Mouse (Mus musculus): ENCODE results near the gene Osbpl9. TPM values are rescaled to one million over a fixed set of nuclear protein-coding genes. Genes with fewer than 3 reads are reported as not detected.

Gene Osbpl9
- total RNA-seq, 2 experiments from 2014 or later, result 71.7 to 73.4 TPM

GRCm38 (mm10) chr4:109204416-109204815 lies 2.3 kb upstream of the Osbpl9 start:
- DNase-seq, result no peak

DNA sequence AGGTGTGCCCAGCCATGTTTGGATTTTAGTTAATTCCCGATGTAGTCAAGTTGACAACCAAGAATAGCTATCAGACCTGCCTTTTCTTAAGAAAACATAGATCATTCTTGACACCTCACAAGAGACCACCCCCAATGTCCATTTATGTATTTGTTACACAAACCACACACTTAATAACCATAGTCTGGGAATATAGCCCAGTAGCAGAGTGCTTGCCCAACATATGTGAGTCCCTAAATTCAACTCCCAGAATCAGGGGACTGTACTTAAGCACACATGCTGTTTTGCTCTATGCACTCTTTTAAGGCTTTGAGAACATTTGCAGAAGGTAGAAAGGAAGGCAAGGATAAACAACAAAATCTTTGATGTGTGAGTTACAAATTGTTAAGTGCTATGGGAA lies 1.9 kb upstream of the Osbpl9 start:
- DNase-seq, result no peak

DNA sequence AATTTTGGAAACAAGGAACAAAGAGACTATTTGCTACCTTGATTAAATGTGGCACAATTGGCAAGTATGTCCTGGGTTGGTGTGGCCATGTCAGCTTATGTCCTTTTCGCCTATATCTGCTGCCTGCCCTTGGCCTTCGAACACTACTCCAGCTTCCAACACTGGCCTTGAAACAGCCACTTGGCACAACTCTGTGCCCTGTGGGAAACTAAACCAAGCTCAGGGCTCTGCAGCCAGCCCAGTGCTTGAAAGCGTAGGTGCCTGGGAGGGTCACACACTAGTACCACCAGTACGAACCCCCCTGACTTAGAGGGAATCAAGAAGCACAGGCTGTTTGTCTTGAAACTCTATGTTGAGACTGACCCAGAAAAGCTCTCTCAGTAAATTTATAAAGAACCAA lies 3.0 kb downstream of the Osbpl9 start:
- no peak for DNase-seq

DNA sequence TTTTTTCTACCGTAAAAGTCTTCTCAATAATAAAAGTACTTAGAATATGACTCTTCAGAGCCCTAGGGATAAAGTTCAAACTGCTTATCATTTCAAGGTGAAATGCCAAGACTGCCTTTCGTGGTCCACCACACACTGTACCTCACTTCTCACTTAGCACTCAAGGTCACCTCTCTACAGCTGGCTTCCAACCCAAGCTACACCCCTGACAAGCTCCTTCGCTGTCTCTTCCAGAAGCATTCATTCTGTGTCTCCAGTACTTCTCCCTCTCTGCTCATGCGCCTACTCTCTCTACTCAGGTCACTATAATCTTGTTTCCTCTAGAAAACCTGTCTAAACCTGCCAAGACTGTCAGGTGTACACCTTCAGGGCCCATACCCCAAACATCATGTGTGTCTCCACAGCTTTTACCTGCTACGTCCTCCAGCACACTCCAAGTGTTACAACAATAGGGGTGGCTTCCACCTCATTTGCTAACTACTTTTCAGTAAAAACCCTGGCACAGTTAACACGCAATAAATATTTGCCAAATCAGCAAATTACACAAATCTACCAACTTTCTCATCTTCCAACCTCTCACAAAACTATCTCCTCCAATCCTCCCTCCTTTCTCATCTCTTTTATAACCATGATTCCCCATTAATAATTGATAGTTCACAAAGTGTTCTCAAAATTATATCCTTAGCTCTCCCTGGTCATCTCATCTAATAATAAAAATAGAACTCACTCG lies 6.0 kb downstream of the Osbpl9 start:
- no peak for DNase-seq

DNA sequence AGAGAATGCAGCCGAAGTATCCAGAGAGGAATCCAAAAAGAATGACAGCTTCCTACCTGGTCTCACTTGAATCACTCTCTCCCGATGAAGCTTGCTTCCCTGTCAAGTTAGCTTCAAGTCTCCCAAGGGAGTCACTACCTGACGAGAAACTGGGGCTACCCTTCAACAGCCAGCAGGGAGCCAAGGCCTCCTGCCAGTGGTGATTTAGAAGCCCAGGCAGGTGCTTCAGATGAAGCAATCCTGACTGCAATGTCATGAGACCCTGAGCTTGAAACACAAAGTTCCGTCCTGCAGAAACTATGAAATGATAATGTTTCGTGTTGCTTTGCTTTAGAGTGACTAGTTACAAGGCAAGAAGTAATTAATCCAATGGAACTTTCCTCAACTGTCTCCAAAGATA lies 8.2 kb downstream of the Osbpl9 start:
- no peak for DNase-seq

DNA sequence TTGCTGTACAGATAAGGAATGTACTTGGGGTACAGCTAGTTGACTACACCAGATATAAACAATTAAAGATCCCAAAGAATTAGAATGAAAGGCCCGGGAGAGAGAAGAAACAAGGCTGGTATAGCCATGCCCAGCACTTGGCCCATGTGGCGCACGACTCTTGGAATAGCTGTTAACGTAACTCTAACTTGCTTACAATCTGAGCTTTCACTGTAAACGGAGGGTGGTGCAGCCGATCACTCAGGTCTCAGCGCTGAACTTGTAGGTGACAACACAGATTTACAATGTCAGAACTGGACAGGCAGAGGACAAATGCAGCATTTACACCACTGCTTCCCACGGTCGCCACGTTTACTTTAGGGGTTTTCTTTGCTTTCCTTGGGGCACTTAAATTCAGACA lies 10.5 kb downstream of the Osbpl9 start:
- no peak for DNase-seq

GRCm38 (mm10) chr4:109185616-109186405 lies 16.3 kb downstream of the Osbpl9 start:
- DNase-seq, result no peak

GRCm38 (mm10) chr4:109175677-109176076 lies 26.4 kb downstream of the Osbpl9 start:
- no peak for DNase-seq

- DNase-seq, result peak; percentile 14
These were observed 28.2 kb downstream of the Osbpl9 start for GRCm38 (mm10) chr4:109173775-109174440.

DNA sequence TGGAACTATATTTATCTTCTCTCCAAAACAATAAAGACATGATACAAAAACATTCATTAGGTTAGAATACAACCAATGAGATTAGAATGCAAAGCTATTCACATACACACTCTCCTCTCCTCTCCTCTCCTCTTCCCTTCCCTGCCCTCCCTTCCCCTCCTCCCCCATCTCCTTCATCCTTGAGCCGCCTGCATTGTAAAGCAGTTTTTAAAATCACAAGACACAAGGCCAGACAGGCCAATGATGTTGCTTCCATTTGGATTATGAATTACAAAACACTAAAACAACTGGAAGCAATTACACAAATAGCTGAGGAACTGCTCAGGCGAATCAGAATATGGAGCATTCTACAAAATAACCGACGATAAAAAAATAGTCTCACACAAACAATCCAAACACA lies 28.7 kb downstream of the Osbpl9 start:
- no peak for DNase-seq

- peak; percentile 93 for DNase-seq
These were observed 36.4 kb downstream of the Osbpl9 start for GRCm38 (mm10) chr4:109165521-109166173.

- DNase-seq, result peak; percentile 15
These were observed 45.4 kb downstream of the Osbpl9 start for GRCm38 (mm10) chr4:109156481-109157261.

DNA sequence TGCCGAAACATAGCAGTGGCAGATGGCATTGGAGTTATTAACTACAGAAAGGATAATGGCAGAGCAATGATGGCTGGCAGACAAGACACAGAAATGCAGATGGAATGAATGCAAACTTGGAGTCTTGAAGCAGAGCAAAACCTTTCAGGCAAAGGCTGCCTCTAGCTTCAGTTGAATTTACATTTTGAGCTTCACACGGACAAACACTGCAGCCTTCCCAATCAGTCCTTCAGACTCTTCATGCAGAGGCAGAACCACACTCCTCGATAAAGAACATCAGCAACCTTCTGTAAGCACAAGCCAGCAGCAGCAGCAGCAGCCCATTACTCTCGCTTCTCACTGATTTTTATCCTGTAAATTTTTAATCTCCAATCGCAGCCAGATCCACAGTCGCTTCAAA lies 46.0 kb downstream of the Osbpl9 start:
- DNase-seq, result no peak

DNA sequence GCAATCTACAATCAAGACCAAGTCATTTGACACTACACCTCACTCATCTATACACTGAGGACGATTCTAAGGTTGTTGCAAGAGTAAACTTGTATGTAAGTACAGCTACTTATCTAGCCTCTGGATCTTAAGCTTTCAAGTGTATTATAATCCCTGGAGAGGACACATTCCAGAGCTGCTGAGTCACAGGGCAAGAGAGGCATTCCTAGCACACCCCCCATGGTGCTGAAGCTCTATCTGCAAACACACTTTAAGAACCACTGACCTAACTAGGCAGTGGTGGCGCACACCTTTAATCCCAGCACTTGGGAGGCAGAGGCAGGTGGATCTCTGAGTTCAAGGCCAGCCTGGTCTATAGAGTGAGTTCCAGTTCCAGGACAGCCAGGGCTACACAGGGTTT lies 51.9 kb downstream of the Osbpl9 start:
- no peak for DNase-seq

DNA sequence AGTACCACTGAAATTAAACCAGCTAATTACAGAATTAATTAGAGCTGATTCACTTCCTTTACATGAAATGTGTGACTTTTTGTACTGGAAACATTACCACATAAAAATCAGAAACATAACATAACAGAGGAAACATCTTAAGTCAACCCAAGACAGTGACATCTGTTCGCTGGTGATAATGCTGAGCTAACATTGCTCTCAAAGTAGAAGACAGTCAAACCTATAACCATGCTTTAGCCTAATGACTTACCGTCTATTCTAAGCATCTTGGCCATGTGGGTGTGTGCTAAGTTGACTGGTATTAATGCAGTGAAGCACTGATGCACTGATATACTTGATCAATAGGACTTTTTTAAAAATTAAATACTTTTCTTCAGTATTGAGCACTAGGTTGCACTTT lies 52.7 kb downstream of the Osbpl9 start:
- DNase-seq, result no peak

GRCm38 (mm10) chr4:109147278-109148038 lies 54.6 kb downstream of the Osbpl9 start:
- peak; percentile 66 for DNase-seq

DNA sequence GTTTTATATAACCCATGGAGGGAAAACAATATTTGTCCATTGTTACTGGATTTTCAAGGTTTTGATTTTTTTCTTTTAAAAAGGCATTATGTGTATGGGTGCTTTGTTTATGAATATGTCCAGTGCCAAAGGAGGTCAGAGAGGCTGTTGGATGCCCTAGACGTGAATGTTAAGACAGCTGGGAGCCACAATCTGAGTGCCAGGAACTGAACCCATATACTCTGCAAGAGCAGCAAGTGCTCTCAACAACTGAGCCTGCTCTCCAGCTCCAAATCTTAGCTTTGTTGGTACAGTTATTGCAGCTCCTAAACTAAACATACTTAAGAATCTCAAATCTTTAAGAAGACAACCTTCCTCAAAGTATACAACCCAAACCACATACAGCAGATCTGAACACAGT lies 59.0 kb downstream of the Osbpl9 start:
- DNase-seq, result no peak

DNA sequence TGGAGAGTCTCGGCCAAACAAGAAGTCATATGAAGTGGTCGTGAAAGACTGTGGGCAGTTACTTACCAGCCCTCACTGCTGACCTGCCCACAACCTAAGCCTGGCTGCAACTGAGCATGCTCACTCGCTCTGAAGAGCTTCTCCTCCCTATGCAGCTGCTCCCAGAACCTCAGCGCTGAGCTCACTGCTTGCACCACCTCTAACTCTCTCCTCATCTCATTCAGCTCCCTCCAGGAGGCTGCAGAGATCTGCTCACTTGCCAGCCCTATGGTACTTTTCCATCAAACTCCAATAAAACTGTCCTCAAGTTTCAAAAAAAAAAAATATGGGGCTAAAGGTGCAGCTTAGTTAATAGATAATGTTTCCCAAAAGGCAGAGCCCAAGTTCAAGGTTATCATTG lies 63.5 kb downstream of the Osbpl9 start:
- DNase-seq, result no peak

DNA sequence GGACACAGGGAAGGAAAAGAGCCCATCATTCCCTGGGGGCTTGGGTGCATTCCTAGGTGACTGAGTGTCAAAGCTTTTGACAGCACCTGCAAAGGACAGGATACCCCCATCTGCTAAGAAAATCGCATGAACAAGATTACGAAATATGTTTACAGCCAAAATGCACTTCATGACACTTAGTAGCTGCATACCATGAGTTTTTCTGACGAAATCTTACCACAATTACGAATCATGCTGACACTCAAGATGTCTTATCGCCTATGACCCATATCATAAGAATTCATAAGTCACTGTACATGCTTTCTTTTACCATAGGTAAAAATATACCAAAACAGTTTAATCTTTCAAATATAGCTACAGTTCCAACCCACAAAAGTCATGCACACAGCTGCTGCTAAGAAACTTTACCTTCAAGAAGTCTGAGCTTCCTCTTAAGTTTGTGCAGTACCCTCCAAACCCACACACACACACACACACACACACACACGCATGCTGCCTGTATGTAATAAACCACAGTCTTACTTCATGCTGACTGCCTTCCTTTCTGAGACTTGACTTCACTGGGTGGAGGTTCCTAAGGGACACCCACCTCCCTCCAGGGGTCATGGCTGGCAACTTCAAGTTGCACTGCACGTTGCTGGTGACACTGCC lies 65.5 kb downstream of the Osbpl9 start:
- no peak for DNase-seq

GRCm38 (mm10) chr4:109134955-109135354 lies 67.1 kb downstream of the Osbpl9 start:
- no peak for DNase-seq

Measured in heart, postnatal 4 days (tissue).